Mouse (Mus musculus): Measurements from ENCODE around the gene Slc22a2.
"Not testable (repeated sequence)": the region's sequence is repeated elsewhere in the genome, so short reads cannot be mapped to it uniquely, and the experiment has no call there.

Slc22a2 gene

DNA sequence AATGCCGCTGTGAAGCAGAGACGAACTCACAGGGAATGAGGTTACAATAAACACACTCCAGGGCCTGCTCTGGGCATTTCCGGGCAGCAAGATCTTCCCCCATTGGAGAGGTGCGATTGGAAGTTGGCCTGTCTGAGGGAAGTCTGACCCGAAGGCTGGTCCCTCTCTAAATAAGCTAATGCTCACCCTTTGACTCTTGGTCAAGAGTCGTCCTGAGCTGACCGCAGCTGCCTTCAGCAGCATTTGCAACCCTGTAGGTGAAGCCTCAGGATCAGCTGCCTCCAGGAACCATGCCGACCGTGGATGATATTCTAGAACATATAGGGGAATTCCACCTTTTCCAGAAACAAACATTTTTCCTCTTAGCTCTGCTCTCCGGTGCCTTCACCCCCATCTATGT is at the start of gene Slc22a2:
Gene Slc22a2 (plus strand): TSS at position 142 of the 400 bp plus-strand sequence.
- DNase-seq (ENCODE audit: low read depth), result no peak

DNA sequence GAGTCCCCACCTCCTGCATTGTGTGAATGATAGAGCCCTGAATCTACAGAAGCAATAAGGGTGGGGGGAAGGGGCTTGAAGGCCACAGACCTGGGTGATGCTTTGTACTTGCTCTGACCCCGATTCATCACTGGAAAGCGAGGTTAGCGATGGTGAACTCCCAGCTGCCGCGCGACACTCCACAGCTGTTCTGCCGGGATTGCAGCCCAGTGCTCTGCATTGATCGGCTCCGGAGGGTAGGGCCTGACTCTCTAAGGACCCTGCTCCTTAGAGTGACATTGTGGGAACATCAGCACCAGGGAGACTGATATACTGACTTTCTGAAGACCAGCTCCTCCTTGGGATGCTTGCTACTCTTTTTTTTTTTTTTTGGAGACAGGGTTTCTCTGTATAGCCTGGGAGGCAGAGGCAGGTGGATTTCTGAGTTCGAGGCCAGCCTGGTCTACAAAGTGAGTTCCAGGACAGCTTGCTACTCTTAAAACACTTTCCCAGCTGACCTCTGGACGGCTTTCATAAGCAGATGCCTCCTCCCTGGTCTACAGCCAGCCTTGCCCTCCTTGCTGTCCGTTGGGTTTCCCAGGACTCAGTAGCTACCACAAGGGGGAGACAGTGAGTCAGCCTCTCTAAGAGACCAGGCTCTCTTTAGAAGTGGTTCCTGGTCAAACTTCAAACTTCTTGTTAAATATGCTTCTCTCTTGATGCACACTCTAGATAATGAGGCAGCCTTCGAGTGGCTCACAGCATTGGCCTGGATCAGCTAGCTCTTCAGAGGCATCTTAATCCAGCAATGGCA is 49.4 kb upstream of the Slc22a2 start:
- DNase-seq (ENCODE audit: low read depth), result peak; percentile 83

DNA sequence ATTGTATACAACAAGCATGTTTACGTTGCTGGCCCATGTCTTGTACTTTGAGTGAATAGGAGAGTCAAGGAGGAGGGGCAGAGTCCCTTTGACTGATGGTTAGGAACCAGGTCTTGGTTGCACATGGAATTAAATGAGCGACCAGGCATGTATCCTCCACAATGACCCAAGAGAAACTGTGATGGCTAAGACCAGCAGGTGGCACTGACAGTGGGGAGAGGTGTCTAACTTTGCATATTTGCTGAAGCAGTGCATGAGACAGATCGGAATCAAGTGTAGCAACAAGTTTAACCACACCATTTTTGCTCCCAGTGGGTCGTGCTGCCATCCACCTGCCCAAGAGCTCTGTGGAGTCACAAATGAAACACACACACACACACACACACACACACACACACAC is 21.7 kb upstream of the Slc22a2 start:
- no peak for DNase-seq (ENCODE audit: low read depth)

DNA sequence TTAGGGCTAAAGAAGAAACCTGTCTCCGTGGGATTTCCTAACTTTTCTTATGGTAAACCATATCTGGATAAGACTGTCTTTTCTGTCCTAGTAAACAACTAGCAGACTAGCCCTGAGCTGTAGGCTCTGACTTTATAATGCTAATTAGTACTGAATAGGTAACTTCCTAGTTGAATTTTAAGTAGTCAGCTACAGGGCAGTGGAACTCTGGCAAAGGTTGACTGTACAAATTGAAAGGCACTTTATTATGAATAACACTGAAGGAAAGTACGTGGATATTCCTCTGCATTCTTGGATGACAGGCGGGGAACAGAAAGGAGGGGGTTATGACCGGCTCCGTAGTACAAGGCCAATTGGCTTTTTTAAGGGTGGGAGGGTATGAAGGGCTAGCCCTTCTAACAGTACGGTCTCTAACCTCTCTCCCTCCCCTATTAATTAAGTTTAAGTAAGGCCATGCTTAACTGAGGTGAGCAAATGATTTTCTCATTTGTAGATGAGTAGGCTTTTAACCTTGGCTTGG is 19.4 kb upstream of the Slc22a2 start:
- DNase-seq (ENCODE audit: low read depth), result not testable (repeated sequence)

DNA sequence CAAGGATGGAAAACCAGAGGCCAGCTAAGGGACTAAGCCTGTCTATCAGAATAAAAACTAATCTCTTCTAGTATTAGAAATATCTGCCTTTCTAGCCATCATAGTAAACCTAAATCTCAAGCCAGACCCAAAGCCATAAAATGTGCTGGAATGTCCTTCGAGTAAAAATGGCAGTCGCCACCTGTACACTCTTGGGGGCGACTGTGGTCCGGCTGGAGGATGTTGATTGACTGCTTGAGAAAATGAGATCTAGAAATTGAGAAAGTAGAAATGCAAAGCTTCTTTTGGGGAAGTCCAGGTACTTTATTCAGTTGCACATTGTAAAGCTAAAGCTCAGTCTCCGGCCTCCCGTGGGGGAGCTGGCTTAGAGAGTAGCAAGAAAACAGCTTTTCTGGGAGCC is 18.5 kb upstream of the Slc22a2 start:
- no peak for DNase-seq (ENCODE audit: low read depth)

DNA sequence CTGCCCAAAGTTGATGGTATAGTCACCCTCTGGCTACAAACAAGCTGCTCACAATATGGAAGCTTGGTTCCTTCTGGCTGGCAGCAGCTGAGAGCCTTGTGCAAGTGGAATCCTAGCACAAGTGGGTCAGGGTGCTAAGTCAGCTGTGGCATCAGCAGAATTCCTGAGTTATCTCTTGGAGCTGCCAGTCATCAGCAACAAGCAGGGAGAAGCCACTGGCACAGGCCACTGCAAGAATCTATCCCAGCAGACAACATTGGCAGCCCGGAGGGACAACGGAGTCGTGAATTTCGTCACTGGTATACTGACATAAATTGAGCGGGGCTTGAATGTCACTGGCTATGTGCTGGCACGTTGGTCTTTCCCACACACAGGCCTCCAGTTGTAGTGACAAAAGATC is 12.6 kb upstream of the Slc22a2 start:
- DNase-seq (ENCODE audit: low read depth), result no peak

DNA sequence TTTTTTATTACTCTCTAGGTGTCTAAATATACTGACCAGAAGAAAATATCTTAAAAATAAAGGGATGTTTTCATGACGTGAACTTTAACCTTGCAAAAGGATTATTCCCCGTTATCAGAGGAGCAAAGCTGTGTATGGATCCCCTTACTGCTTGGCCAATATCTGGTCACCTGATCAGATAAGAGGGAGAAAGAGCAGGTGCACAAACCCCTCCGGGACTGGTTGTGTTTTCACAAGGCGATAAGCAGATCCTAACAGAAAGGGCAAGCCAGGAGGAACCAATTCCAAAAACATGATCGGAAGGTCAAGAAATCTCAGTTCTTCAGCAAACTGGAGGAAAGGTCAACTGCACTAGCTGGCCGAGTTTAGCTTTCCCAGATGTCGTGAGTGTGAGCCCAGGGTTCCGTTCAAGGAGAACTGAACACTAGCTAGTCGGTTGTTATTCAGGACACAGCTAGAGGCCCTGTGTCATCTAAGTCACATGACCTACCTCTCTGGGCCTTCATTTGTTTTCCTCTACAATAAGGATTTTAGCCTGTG is 11.9 kb upstream of the Slc22a2 start:
- no peak for DNase-seq (ENCODE audit: low read depth)

DNA sequence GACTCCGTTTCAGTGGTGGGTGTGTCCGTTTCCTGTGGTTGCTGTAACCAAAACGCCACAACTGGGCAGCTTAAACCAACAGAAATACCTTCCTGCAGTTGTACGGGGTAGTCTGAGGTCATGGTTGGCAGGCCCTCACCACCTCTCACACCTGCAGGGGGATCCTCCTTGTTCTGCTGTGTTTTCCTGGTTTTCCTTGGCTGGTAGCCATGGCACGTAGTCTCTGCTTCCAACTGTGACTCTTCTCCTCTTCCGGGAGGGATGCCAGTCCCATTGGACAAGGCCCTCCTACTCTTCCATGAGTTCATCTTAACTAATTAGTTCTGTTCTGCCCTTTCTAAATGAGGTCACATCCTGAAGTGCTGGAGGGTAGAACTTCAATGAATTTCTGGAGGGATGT is 8.5 kb upstream of the Slc22a2 start:
- DNase-seq (ENCODE audit: low read depth), result peak; percentile 36

DNA sequence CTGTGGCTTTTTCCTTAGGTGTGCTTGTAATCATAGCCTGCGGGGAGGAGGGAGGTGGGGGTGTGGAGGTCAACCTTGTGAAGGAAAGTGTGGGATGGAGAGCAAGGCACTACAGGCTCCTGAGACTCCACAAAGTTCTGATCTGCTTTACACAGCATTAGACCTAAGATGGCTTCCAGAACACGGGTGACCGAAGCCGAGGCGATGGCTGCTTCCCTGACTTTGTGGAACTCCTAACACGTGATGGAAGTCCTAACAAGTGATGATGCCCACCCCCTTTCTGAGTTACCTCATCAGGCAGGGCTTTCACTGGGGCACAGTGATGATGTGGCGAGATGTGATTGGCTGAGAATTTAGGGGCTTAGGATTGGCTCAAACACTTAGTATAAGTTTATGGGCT is 6.8 kb upstream of the Slc22a2 start:
- DNase-seq (ENCODE audit: low read depth), result no peak

DNA sequence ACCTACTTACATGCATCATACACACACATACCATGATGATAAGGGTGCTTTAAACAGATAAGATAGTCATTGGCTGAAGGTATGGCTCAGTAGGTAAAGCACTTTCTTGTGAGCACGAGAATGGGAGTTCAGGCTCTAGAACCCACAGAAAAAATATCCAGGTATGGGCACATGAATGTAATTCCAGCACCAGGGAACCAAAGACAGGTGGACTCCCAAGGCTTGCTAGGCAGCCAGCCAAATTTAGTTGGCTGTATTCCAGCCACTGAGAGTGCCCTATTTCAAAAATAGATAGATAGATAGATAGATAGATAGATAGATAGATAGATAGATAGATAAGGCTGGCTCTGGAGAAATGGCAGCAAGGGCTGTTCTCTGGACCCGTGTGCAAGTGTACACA is 1.4 kb downstream of the Slc22a2 start:
- DNase-seq (ENCODE audit: low read depth), result no peak

DNA sequence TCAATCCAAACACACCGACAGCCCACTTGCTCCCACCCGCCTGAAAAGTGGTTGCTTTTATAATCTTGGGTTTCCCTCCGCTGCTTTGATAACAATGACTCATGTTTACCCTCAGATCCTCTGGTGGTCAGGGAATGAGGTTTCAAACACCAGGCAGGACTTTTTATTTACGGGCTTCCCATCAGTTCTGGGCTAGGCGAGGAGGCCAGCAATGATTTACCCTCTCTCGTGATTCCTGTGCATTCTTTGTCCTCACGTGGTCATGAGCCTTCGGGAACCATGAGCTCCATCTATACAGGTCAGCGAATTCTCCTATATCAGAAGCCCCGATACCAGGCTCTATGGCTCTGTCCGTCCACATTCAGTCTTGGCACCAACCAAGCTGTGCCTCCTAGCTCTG is 3.0 kb downstream of the Slc22a2 start:
- peak; percentile 4 for DNase-seq (ENCODE audit: low read depth)

DNA sequence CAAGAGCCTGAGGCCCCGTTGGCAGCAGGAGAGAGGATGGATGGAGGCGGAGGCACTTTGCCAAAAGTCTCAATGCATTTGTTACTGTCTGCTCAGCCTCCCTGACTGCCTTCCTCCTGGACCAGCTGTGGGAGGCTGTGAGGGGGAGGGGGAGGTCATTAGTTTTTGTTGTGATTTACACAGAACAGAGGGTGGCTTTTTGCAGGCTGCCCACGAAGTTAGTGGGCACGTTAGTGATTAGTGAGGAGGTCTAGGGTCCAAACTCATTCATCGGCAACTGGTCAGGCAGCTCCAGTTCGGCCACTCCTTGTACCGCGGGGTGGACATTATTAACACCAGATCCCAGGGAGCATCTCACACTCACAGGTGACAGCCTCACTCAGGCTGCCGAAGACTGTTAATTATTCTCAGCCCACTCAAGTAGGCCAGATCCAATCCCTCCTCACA is 4.9 kb downstream of the Slc22a2 start:
- no peak for DNase-seq (ENCODE audit: low read depth)

DNA sequence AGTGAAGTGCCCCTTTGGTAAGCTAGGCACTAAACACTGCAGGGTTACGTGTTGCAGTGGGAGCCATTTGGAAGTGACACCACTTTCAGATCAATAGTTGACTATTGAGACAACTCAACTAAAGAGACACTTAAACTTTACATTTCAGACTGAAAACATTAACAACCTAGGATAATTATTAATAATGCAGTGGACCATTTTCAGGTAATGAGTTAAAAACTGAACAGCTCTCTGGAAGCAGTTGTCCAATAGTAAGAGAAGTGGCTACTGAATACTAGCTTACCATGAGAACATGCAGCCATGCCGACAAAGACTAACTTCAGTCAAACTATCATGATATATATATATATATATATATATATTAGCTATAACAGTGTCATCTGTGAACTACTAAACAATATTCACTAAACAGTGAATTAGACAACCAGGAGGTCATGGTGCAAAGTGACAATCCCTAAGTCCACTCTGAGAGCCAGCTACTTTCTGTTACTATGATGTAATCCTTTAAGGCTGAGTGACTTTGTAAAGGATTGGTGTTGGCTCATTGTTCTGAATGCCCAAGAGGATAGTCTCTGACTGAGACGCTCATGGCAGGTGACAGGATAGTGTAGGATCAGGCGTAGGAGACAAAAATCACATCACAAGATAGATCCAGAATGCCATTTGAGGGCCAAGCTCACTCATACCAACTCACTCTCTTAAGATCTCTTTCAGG is 7.1 kb downstream of the Slc22a2 start:
- no peak for DNase-seq (ENCODE audit: low read depth)

DNA sequence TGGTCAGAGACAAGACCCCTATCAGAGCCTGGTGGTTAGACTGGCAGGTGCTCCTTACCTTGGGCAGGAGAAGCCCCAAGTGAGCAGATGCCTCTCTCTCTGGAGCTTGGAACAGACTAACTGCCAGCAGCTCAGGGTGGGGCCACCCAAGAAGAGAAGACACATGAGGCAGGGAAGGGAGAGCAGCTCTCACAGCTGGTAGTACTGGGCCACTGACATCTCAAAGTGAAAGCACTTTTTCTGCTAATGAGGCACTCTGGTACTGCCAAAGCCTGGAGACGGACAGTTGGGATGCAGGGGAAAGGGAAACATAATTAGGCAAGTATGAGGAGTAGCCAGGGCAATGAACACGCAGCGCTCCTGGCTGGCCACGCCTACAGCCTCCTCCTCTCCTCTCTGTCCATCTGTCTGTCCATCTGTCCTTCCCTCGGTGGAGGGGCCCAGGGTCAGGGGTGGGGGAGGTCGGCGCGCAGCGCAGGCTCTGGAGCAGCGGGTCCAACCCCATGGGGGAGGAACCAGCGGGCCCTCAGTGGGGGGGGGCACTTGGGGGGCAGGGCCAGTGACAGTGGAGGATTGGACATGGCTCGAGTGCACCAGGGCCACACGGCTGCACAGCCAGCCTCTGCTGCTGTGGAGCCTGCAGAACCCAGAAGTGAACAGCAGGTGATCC is 12.0 kb downstream of the Slc22a2 start:
- DNase-seq (ENCODE audit: low read depth), result no peak

DNA sequence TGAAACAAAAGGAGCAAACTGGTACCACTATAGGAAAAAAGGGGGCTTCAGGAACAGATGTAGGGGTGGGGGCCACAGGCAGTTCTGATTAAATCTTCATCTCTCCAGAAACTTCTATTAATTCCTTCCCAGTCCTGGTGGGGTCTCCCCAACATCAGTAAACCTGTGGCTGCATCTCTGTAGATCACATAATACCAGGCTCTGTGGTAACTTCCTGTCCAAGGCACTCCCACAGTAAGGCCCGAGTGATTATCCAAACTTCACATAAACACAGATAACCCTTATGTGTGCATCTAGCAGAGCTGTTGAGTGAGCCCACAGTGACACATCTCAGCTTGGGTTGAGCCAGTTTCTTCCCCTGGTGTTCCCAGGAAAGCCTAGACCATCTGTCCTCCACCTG is 22.7 kb downstream of the Slc22a2 start:
- peak; percentile 11 for DNase-seq (ENCODE audit: low read depth)

DNA sequence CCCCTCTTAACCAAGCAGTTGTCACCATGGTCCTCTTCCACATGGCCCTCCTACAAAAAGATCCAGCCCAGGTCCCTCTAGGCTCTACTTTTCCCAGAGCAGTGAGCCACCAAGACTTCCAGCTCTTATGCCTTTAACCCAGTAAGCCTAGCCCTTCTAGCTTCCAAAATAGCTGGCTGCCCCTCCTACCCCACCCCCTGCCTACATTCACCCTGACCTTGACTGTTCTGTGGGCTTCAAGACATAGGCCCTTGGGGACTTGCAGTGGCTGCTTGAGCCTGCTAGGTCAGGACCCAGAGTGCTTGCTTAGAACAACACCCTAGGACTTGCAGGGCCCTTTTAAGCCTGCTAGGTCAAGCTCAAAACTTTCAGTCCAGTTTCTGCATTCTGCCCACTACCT is 23.3 kb downstream of the Slc22a2 start:
- DNase-seq (ENCODE audit: low read depth), result no peak

DNA sequence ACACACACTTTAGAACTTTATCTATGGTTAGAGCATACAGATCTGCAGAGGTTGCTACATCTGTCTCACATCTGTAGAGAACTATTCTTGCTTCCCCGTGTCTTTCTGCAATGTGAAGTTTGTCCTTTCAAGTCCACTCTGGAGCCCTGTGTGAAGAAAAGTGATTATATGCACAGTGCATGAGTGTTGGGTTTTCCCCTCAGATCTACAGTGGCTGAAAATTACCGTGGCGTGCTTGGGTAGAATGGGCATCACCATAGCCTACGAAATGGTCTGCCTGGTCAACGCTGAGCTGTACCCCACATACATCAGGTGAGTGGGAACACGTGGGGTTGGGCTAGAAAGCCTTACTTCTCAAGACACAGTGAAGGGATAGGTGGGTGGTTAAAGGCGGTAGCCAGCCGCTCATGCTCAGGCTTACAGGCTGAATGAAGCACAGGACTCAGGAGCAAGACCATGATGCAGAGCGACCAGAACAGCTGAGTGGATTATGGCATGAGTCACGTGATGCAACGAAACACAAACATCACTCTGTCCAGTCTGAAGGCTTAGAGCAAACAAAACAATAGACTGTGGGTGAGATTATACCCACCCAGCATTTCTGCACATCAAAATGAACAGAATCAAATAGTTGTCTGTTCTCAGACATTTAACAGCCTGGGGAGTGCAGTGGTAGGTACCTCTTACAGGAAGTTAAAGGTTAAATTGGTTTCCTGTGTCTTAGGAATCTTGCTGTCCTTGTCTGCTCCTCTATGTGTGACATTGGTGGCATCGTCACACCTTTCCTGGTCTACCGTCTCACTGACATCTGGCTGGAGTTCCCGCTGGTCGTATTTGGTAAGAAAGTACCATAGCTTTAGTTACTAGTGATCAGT is 30.8 kb downstream of the Slc22a2 start:
- no peak for DNase-seq (ENCODE audit: low read depth)

DNA sequence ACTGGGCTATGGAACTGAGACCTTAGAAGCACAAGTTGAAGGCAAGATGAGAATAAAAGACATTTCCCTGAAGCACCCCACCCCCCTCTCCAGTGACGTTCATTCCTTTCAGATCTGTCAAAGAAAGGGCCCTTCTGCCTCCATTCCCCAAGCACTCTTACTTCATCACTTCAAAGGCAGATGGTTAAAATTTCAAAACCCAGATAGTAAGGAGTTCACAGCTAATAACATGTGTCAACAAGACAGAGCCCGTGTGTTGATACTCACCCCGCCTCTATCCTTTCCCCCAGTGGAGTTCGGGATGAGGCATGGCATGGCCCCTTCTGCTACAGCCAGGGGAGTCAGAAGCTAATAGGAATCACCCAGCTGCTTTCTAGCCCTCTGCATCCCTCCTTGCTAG is 31.5 kb downstream of the Slc22a2 start:
- no peak for DNase-seq (ENCODE audit: low read depth)

DNA sequence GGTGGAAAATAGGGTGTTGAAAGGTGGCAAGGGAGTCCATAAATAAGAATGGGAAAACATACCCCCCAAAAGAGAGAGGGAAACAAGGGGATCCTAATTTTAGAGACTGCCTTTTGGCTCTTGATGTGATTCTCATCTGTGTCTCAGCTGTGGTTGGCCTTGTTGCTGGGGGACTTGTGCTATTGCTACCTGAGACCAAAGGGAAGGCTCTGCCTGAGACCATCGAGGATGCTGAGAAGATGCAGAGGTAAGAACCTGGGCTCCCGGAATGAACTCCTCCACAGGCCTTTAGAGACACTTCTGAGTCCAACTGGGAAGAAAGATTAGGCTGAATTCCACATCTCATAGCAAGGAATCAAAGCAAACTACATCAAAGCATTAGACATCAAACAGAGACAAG is 35.7 kb downstream of the Slc22a2 start:
- DNase-seq (ENCODE audit: low read depth), result no peak

DNA sequence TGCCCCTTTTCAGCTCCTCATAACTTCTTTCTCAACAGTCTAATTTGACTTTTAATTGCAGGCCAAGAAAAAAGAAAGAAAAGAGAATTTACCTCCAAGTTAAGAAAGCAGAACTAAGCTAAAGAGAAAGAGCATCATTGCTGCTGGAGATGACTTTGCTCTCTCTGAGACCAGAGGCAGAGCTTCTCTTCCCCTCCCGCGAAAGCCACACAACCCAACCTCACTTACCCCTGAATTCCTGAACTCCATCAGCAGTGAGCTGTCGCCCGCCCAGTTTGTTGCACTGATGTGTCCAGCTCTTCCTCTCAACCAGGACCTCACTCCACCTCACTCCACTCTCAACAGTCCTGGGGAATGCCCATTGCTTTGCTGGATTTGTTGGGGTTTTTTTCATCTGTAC is 44.1 kb downstream of the Slc22a2 start:
- no peak for DNase-seq (ENCODE audit: low read depth)

DNA sequence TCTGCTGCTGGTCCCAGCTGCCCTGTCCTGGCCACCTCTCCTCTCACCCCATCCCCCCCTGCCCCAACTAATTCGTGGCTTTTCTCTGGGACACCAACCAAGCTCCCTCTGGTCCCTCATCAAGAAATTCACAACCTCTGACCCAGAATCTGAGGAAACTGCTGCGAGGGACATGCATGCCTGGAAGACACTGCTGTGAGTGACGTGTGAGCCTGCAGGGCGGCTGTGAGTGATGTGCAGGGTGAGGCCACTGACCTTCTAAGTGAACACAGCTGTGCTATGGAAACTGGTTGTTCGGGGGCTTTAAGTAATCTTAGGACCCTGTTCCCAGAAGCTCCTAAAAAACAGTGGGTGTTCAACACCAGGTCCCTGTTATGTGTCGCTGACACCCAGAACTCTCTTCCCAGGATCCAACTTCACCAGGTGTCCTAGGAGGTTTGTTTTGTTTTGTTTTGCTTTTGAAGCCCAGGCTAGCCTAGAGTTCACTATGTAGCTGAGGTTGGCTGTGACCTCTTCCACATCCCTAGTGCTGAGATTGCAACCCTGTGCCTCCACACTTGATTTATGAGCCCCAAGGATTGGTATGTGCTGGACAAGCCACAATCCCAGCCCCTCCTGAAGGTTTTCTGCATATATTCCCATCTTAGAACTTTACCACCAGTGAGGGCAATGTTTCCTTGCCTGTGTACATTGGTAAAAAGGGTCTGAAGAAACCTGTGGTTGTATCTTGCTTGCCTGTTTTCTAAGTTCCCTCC is 47.2 kb downstream of the Slc22a2 start:
- no peak for DNase-seq (ENCODE audit: low read depth)
